Mouse (Mus musculus) ovary, adult 18-20 months (tissue): Measurements from ENCODE around the gene Ifi27l2a.
"Not testable (repeated sequence)": the region's sequence is repeated elsewhere in the genome, so short reads cannot be mapped to it uniquely, and the experiment has no call there.

Experiments used
- DNase-seq: peaks from one replicate; pipeline ENCODE4 v3.0.0; 2022; ENCODE audit warnings: low spot score, mixed read lengths

Gene Ifi27l2a

GRCm38 (mm10) chr12:103443524-103443923 is at the start of gene Ifi27l2a:
Ifi27l2a (minus strand) TSS chr12:103443680.
- DNase-seq: no peak

- DNase-seq: no peak
Observed at GRCm38 (mm10) chr12:103492767-103493166, 49.3 kb upstream of the Ifi27l2a start.

GRCm38 (mm10) chr12:103491091-103491730 is 47.7 kb upstream of the Ifi27l2a start:
- DNase-seq: no peak

GRCm38 (mm10) chr12:103487750-103488149 is 44.3 kb upstream of the Ifi27l2a start:
- DNase-seq: no peak

- DNase-seq: no peak
Observed at GRCm38 (mm10) chr12:103487276-103487675, 43.8 kb upstream of the Ifi27l2a start.

DNA sequence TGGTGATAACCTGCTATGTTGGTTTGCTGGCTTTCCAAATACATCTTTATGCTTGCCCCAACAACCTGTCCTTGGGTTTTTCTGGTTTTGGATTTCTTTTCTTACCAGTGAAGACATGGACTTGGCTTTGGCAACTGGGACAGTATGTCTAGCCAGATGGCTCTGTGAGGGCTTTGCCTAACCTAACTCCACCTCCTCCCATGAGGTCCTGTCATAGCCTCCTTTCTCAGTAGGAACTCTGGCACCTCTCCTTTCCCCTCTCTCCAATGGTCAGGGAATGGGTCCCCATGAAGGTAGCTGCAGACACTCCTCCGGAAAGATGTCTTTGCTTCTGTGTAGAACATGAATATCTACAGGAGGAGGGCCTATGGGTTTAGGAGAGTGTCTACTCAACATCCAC is 43.2 kb upstream of the Ifi27l2a start:
- DNase-seq: no peak

DNA sequence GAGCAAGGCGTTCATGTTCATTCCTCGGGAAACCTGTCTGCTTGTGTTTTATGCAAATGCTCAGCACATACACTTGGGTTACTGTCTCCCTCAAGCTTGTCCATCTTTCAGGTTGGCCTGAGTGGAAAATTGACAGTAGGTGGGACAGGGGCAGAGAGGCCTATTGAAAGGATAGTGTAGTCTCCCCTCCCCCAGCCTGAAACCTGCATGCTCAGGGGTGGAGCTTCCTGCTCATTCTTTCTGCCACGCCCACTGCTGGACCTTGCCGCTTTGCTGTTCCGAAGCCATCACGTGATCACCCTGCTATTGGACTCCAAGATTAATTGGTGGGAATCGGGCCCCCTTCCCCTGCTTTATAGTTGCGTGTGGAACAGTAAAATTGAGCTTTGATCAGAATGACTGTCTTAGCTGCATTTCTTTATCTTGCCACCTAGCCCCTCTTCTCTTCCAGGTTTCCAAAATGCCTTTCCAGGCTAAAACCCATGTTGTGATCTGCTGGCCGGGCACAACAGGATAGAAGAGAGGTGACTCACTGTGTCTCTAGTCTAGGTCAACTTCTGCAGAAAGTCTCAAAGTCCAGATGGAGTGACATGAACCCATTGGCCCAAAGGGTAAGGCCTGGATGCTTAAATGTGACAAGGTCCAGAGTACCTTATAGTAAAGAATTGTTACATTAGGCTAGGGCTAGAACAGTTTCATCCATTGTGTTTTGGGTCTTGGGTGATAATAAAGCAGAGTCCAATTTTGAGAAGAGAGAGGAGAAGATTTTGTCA is 40.9 kb upstream of the Ifi27l2a start:
- not testable (repeated sequence) for DNase-seq

DNA sequence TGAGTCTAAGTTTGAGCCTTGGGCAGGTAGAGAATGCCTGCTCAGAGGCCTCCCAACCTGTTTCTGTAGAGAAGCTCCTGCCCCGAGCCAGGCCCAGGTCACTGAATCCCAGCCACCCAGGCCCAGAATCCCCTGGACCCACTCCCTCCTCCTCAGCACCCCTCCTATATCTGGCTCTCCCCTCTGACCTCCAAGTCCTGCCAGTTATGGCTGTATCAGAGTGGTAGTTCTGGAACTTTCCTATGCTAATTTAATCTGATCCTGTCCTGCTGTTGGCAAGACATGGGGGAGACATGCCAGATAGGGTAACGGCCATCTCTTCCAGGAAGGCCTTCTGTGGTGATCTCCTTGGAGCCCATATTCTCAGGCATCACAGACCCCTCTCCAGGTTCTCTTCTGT is 39.3 kb upstream of the Ifi27l2a start:
- no peak for DNase-seq

- DNase-seq: no peak
Observed at GRCm38 (mm10) chr12:103481671-103482070, 38.2 kb upstream of the Ifi27l2a start.

DNA sequence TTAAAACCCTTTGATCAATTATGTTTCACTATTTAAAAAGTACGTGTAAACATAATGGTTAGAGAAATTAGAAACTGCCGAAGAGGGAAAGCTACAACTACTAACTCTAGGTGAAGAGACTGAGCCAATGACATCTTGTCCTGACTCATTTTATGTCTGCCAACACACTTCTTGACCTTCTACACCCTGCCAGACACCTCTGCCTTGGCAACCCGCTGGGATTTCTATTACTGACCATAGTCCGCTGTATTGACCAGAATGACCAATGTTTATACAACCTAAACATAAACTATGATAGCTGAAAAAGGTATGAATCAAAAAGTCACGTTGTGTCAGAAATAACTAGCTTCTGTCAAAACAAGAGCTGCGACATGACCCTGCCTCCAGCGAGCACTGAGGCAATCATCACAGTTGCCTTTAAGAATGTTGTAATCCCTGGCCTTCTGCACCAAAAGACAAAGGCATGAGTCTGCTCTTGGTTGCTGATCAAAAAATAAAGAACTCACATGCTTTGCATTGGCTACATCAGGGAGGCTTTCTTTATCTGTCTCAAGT is 34.1 kb upstream of the Ifi27l2a start:
- no peak for DNase-seq

DNA sequence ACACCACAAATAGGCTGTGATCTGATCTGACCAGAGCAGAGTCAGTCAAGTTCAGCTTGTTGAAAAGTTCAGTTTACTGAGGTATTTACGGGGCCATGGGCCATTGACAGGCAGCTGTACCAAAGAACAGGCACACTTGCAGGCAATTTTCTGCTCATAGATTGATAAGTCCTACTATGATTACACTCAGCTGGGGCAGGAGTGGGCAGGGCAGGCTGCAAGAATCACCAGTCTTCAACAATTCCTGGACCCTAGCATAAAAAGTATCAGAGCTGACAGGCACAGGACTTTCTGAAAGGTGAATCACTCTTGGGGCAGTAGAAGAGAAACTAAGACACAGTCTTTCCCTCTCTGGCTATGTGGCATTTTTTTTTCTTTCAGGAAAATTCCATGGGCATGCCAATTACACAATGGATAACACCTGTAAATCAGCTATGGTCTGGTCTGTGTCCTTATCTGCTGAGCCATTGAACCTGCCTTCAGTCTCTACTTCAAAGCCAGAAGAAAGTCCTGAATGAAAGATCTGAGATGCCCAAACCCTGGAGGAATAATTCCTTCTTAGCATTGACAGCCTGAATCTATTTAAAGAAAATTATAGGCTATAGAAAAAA is 33.4 kb upstream of the Ifi27l2a start:
- no peak for DNase-seq

DNA sequence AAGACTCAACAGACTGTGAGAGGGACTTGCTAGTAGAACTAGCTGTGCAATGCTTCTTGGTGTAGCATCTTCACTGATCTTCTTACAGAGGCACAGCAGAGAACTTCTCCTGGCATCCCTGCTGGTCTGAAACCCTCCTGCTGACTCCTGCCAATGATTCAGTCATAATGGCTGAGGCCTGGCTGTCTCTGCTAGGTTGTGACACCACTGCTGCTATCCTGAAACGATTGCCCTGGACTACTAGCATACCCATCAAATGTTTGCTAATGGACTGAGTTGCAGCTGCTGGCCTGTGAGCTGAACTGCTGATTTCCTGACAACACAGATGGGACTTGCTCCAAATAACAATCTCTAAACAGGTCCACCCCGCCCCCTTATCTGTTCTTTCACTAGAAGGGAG is 31.0 kb upstream of the Ifi27l2a start:
- DNase-seq: no peak

GRCm38 (mm10) chr12:103457140-103457539 is 13.7 kb upstream of the Ifi27l2a start, which contains the start of gene Ifi27l2b:
Ifi27l2b (minus strand) TSS chr12:103457223.
- no peak for DNase-seq

DNA sequence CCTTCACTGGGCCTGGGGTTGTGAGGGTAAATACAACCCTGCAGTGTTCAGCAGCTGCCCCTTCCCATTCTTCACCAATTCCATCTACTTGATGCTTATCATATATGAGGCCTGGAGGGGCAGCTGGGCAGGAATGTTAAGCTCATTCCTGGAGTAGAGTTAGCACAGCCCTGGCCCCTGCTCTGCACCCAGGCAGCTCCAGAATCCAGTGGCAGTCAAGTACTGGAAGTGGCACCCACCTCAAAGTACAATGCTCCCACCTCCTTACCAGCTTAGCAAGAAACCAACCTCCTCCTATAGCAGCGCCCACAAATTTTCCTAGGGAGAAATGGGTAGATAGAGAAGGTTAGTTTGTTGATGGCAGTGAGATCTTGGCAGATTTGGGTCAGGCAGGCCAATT is 13.2 kb upstream of the Ifi27l2a start:
- not testable (repeated sequence) for DNase-seq

DNA sequence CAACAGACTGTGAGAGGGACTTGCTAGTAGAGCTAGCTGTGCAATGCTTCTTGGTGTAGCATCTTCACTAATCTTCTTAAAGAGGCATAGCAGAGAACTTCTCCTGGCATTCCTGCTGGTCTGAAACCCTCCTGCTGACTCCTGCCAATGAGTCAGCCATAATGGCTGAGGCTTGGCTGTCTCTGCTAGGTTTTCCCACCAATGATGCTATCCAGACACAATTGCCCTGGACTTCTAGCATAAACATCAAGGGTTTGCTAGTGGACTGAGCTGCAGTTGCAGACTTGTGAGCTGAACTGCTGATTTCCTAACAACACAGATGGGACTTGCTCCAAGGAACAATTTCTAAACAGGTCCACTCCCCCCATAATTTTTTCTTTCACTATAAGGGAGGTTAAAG is 9.9 kb upstream of the Ifi27l2a start:
- no peak for DNase-seq

- no peak for DNase-seq
Observed at GRCm38 (mm10) chr12:103445060-103445459, 1.6 kb upstream of the Ifi27l2a start.

DNA sequence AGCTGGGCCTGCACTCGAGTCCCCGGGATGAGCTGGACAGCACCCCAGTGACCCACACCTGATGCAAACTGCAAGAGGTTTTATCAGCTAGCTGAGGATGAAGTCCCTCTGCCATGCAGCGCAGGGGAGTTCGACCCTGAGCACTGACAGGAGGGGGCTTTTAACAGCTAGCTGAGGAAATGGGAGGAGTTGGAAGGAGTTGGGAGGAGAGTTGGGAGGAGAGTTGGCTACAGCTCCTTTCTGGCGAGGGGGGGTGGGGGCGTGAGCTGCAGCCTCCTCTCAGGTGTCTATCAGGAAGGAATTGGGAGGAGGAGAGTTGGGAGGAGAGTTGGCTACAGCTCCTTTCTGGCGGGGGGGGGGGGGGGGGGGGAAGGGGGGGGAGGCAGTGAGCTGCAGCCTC is 781 bp upstream of the Ifi27l2a start:
- DNase-seq: not testable (repeated sequence)

DNA sequence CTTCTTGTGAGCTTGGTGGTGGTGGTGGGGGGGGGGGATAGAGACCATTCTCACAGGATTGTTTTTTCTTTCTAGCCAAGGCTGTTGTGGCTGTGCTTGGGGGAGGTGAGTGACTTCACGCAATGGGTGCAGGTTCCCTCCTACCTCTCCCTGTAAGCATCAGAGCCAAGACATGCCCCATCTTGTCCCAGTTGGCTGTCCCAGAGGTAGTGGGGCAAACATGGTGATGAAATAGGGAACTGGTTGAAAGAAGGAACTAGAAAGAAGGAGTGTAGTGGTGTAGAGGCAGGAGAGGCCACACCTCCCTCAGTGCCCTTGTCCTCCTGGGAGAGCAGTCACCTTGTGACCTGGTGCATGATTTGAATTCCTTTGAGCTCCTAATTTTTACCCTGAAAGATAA is 5.9 kb downstream of the Ifi27l2a start:
- no peak for DNase-seq

GRCm38 (mm10) chr12:103434861-103435260 is 8.6 kb downstream of the Ifi27l2a start:
- DNase-seq: no peak

DNA sequence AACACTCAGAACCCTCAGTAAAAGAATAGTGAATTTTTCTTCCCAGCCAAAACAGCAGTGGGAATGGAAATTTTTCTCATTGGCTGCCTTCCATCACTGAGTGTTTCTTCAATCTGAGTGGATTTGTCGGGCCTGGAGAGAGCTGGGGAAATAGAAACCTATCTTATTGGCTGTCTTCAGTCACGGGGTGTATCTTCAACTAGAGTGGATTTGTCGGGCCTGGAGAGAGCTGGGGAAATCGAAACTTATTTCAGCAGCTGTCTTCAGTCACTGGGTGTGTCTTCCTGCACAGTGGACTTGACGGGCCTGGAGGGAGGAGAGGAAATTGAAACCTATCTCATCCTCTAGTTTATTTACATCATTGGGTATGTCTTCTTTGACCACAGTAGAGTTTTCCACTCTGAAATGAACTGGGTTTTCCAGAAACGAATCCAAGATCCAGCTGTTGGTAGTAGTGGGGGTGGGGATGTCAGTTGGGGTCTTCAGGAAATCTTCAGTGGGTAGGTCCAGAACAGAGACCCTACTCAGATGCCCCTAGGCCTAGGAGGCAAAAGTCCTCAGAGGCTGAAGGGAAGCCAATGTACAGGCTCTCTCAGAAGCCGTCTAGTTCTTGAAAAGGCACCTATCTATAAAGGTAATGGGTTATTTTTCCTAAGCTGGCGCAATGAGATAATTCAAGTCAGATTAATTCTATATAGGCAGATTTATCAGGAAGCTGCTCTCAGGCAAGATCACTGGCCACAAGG is 9.3 kb downstream of the Ifi27l2a start, which contains the start of gene Ifi27:
Ifi27 (plus strand) TSS at position 226 of the 746 bp plus-strand sequence.
- peak; percentile 79 for DNase-seq

- no peak for DNase-seq
Observed at GRCm38 (mm10) chr12:103433430-103433829, 10.1 kb downstream of the Ifi27l2a start.

- DNase-seq: no peak
Observed at GRCm38 (mm10) chr12:103426710-103427109, 16.8 kb downstream of the Ifi27l2a start.
